Mouse (Mus musculus) subcutaneous adipose tissue, adult 2 months (tissue): Measurements from ENCODE around the gene Gm9611. TPM values are rescaled to one million over a fixed set of nuclear protein-coding genes. Genes with fewer than 3 reads are reported as not detected.

Source experiments
- polyA plus RNA-seq: library from polyadenylated mRNA; depleted of rRNA; stranded (reverse); fragments of >200 nt; gene quantifications from 2 replicates; pipeline ENCODE4 v1.2.3, GENCODE M21; 2012; ENCODE audit warnings: low replicate concordance; rRNA removed

Gene Gm9611
- polyA plus RNA-seq: not detected in 2 replicates

GRCm38 (mm10) chr14:42297258-42297657, at the start of gene Gm9611:
Gm9611 (minus strand) TSS chr14:42297358.

GRCm38 (mm10) chr14:42309910-42310309, 12.8 kb upstream of the Gm9611 start, which contains the start of gene Gm7995:
Gm7995 (plus strand) TSS chr14:42310210.

GRCm38 (mm10) chr14:42259948-42260347, 37.2 kb downstream of the Gm9611 start, which contains the start of gene Gm17026:
Gm17026 (minus strand) TSS chr14:42260048.

Other genes starting within 250 kb of the Gm9611 start
- not detected in 2 replicates for gene Gm7951, start 180.0 kb downstream of the Gm9611 start, polyA plus RNA-seq
- not detected in 2 replicates for gene Gm17027, start 134.7 kb downstream of the Gm9611 start, polyA plus RNA-seq
- gene Gm3573, start 106.6 kb downstream of the Gm9611 start, polyA plus RNA-seq: not detected in 2 replicates
- not detected in 2 replicates for gene Gm17026, start 37.3 kb downstream of the Gm9611 start, polyA plus RNA-seq
- not detected in 2 replicates for gene Gm7995, start 12.9 kb upstream of the Gm9611 start, polyA plus RNA-seq
- gene Gm8005, start 142.3 kb upstream of the Gm9611 start, polyA plus RNA-seq: not detected in 2 replicates
- gene Gm8011, start 166.5 kb upstream of the Gm9611 start, polyA plus RNA-seq: not detected in 2 replicates
- not detected in 2 replicates for gene Gm8020, start 205.0 kb upstream of the Gm9611 start, polyA plus RNA-seq
- not detected in 2 replicates for gene Gm8024, start 226.9 kb upstream of the Gm9611 start, polyA plus RNA-seq